Mouse (Mus musculus): ENCODE data around the gene Gm128. TPM values are rescaled to one million over a fixed set of nuclear protein-coding genes. Genes with fewer than 3 reads are reported as not detected.

Gene Gm128
- polyA plus RNA-seq, 1 experiment from 2014 or later = 0.95 TPM

DNA sequence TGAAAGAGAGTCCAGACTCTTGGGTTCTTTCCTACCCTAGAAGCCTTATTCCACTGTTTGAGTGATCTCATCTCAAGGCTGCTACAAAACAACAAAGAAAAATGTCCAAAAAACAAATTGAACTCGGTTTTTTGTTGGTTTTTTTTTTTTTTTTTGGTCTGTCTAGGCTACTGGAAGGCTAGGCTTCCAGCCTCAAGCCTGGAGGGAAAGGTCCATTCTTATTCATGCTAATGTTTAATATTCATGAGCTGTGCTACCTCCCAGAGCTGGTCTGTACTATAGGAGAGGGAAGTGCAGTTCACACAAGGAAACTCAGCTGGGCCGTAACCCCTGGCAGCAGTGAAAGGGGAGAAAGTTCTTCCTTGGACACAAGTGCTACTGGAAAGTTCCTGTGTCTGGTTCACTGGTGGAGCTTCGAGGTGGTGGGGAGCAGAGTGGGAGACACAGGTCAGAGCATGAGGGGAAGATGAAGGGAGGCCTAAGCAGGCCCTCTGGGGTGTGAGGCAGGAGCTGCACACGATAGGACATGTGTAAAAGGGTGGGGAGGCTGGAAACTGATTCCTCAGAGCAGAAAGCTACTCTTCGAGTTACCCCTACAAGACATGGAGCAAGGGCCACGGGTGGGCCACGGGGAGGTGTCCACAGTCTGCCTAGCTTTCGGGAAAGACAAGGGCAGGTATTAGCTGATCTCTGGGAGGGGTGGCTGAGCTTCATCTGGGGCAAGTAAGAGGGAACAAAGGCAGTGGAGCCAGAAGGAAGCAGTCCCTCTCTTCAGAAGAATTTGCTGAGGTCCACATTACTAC is 10.7 kb downstream of the Gm128 start:
- Histone ChIP-seq H3K4me1 (replicated peaks; ENCODE audit: control insufficient read depth, insufficient read depth, low read length) (peaks cover 32% of the 10 kb centered on the region), H3K4me2 (peak overlapping the region; percentile 98), H3K27ac (ENCODE audit: low read depth, low read length) (peak overlapping the region; percentile 98), H3K9me3 (ENCODE audit: control insufficient read depth, low read length) (no peaks in the 10 kb centered on the region), H3K27me3 (replicated peaks; ENCODE audit: control insufficient read depth, insufficient read depth, low read length) (no peaks in the 10 kb centered on the region), H3K9ac (ENCODE audit: low read depth, low read length) (peak overlapping the region; percentile 97), H3K4me3 (ENCODE audit: low read depth, low read length) (peak overlapping the region; percentile 87), H3K36me3 (ENCODE audit: control insufficient read depth, insufficient read depth, low read length) (peaks cover 36% of the 10 kb centered on the region)
- WGBS = 36% methylated on average over 8 of the region's 8 CpGs
- DNase-seq (ENCODE audit: low spot score) (no peak), ATAC-seq (replicated peaks; ENCODE audit: low FRiP score) (peak; percentile 35; the same call in 1 of the 2 replicates)

DNA sequence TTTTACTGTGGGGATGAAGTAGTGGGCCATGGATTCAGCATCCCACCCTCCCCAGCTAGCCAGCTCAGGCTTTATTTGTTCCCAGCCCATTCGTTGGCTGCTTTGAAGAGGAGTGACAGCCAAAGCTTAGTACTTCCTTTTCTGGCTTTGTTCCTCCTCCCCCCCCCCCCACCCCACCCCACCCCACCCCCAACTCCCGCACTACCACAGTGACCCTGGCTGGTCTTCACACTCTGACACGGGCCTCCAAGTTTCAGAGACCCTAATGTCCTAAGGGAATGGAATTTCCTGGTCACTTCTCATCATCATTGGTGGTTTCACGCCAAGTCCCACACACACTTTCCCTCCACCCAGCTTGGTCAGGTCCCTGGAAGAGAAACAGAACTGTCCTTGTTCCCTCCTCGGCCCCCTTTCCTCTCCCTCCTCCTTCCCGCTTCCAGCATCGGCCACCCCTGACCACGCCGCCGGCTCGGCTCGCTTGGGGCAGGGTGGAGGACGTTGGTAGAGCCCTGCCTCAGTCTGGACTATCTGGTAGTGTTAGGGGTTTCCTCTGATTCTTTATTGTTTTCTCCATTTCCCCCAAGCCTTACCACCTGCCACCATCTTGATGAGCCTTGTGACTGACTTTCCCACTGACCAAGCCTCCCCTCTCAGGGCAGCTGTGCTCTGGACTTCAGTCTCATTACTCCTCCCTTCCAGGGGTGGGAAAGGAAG is 11.5 kb downstream of the Gm128 start:
- peak; percentile 52 for DNase-seq (ENCODE audit: low spot score)
- 6% methylated on average over 13 of the region's 13 CpGs for WGBS

DNA sequence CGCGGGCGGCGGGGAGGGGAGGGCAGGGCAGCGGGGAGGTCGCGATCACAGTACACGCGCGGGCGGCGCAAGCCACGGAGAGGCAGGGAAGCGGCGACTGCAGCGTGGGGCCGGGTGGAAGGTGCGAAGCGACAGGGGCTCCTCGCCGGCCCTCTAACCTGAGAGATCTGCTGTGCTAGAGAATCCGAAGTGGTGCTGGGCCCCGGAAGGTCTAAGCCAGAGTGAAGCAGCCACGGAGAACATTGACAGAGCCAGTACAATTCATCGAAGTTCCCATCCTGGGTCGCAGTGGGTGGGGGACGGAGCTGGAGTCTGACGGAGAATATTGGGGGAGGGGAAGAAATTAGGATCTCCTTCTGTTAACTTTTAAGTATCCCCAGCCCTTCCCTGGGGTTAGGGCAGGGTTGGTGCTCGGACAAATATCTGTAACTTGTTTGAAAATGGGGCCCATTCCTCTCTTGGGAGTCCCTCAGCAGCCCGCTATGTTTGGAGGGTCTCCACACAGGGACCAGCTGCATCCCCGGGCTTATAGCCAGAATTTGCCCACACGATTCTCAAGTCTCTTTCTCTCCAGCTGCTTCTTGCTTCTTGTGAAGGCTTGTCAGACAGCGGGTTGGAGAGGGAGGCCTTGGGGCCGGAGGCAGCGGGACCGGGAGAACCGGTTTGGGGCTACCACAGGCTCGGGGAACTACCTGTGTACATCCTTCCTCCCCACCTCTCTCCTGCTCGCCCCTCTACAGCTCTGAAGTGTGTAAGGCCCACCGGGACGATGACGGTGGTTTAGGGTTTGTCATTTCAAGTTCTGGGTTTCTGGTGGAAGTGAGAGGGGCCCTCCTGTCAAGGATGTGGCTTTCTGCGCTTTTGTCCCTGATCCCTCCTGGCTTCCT is 12.3 kb downstream of the Gm128 start:
- peaks cover 31% of the 10 kb centered on the region for H3K36me3 ChIP-seq (ENCODE audit: control insufficient read depth, insufficient read depth, low read length)
- under 1% methylated on average over 43 of the region's 43 CpGs for WGBS
- H3K4me2 ChIP-seq = peak overlapping the region; percentile 98
- H3K27me3 ChIP-seq (replicated peaks; ENCODE audit: control insufficient read depth, insufficient read depth, low read length) = no peaks in the 10 kb centered on the region
- peaks cover 32% of the 10 kb centered on the region for H3K4me1 ChIP-seq (replicated peaks; ENCODE audit: control insufficient read depth, insufficient read depth, low read length)
- ATAC-seq (replicated peaks; ENCODE audit: low FRiP score) (peak; percentile 24; the same call in 1 of the 2 replicates), DNase-seq (ENCODE audit: low spot score) (peak; percentile 60)
- peak overlapping the region; percentile 97 for H3K9ac ChIP-seq (ENCODE audit: low read depth, low read length)
- H3K27ac ChIP-seq (ENCODE audit: low read depth, low read length) = peak overlapping the region; percentile 98
- peak overlapping the region; percentile 87 for H3K4me3 ChIP-seq (ENCODE audit: low read depth, low read length)
- no peaks in the 10 kb centered on the region for H3K9me3 ChIP-seq (ENCODE audit: control insufficient read depth, low read length)

More for the DNA sequence above, 11.5 kb downstream of the Gm128 start:
- Histone ChIP-seq H3K9ac (ENCODE audit: low read depth, low read length) (peak overlapping the region; percentile 97), H3K27me3 (replicated peaks; ENCODE audit: control insufficient read depth, insufficient read depth, low read length) (no peaks in the 10 kb centered on the region), H3K9me3 (ENCODE audit: control insufficient read depth, low read length) (no peaks in the 10 kb centered on the region), H3K27ac (ENCODE audit: low read depth, low read length) (peak overlapping the region; percentile 98), H3K4me3 (ENCODE audit: low read depth, low read length) (peak overlapping the region; percentile 87), H3K36me3 (ENCODE audit: control insufficient read depth, insufficient read depth, low read length) (peaks cover 35% of the 10 kb centered on the region), H3K4me1 (replicated peaks; ENCODE audit: control insufficient read depth, insufficient read depth, low read length) (peaks cover 32% of the 10 kb centered on the region), H3K4me2 (peak overlapping the region; percentile 98)
- ATAC-seq (replicated peaks; ENCODE audit: low FRiP score) = no peak; the same call in 1 of the 2 replicates

DNA sequence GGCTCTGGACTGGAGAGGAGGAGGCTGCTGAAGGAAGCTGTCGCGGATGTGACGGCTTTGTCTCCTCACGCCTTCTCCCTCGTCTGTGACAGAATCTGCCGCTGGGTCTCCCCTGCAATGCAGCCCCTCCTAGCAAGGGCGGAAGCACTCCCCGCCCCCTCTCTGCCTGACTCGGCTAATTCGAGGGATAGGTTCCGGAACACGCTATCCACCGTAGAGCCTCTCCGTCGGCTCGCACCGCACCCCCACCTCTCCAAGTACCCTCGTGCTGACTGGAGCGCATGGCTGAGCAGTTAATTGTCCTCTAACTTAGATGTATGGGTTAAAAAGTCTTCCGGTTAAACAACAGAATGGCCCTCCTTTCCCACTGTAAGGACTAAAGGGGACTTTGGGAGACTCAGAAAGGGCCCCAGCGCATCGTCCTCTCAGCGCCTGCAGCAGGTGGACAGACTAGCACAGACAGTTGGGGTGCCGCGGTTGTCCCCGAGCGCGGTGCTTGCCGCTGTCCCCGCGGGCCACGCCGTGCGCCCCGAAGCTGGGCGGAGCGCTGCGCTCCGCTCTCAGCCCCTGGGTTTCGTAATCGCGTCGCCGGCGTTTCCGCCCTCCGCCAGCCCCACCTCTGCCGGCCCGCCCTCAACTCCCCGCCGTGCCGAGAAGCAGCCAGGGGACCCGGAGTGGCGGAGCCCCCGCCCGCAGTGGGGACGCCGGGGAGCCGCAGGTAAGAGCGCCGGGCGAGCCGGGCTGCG is 13.1 kb downstream of the Gm128 start, which contains the start of gene Cdc42se1:
Gene Cdc42se1 (plus strand): TSS at position 585 of the 746 bp plus-strand sequence.
- Histone ChIP-seq H3K4me1 (replicated peaks; ENCODE audit: control insufficient read depth, insufficient read depth, low read length) (peaks cover 32% of the 10 kb centered on the region), H3K36me3 (ENCODE audit: control insufficient read depth, insufficient read depth, low read length) (peaks cover 25% of the 10 kb centered on the region)

DNA sequence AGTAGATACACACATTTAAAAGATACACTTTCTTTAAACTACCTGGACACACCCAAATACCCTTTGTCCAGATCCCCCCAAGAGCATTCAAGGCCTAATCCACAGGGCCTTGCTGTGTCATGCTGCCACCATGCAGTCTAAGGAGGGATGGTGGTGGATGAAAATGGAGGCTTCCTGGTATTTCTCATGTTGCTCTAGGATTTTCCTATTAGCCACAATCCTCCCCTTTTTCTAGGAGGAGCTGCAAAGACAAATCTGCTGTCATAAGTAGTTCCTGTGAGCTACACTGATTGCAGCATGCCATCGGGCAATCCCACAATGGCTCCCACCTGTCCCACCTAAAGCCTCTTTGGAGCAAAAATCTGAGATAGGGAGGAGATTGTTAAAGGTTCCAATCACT is 14.2 kb downstream of the Gm128 start:
- Histone ChIP-seq H3K9ac (ENCODE audit: low read depth, low read length) (peak overlapping the region; percentile 47; the same call in 1 of the 2 replicates), H3K4me2 (peak overlapping the region; percentile 98), H3K9me3 (ENCODE audit: control insufficient read depth, low read length) (no peaks in the 10 kb centered on the region), H3K4me3 (ENCODE audit: low read depth, low read length) (peak overlapping the region; percentile 87), H3K4me1 (replicated peaks; ENCODE audit: control insufficient read depth, insufficient read depth, low read length) (peaks cover 26% of the 10 kb centered on the region), H3K27ac (ENCODE audit: low read depth, low read length) (peak overlapping the region; percentile 8; the same call in 1 of the 2 replicates), H3K27me3 (replicated peaks; ENCODE audit: control insufficient read depth, insufficient read depth, low read length) (no peaks in the 10 kb centered on the region), H3K36me3 (ENCODE audit: control insufficient read depth, insufficient read depth, low read length) (peaks cover 16% of the 10 kb centered on the region)
- ATAC-seq (replicated peaks; ENCODE audit: low FRiP score) (no peak), DNase-seq (ENCODE audit: low spot score) (no peak)
- WGBS = 26% methylated on average over 1 of the region's 1 CpGs

More for the DNA sequence above, 13.1 kb downstream of the Gm128 start, which contains the start of gene Cdc42se1:
- DNase-seq (ENCODE audit: low spot score) (peak; percentile 85), ATAC-seq (replicated peaks; ENCODE audit: low FRiP score) (peak; percentile 85)
- no peaks in the 10 kb centered on the region for H3K27me3 ChIP-seq (replicated peaks; ENCODE audit: control insufficient read depth, insufficient read depth, low read length)
- H3K4me2 ChIP-seq = peak within 1 kb of the TSS; percentile 98
- peak within 1 kb of the TSS; percentile 97 for H3K9ac ChIP-seq (ENCODE audit: low read depth, low read length)
- peak within 1 kb of the TSS; percentile 98 for H3K27ac ChIP-seq (ENCODE audit: low read depth, low read length)
- H3K9me3 ChIP-seq (ENCODE audit: control insufficient read depth, low read length) = no peaks in the 10 kb centered on the region
- peak within 1 kb of the TSS; percentile 87 for H3K4me3 ChIP-seq (ENCODE audit: low read depth, low read length)
- under 1% methylated on average over 64 of the region's 64 CpGs for WGBS

DNA sequence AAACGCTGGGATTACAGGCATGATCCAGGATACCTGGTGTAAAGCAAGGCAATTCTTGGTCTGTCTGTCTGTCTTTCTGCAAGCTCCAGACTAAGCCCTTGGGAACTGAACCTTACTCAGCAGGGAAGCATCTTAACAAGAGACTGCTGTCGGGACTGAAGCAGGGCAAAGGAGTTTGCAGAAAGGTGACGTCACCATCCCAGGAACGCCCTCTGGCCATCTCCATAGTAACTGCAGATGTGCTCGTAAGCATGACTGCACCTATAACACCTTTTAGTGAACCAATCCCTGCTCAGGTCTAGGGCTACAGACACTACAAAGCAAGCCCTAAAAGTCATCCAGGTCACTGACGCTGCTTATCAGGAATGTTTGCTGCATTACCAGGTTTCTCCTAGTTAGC is 17.1 kb downstream of the Gm128 start:
- H3K9ac ChIP-seq (ENCODE audit: low read depth, low read length) = no peak overlapping the region
- no peak overlapping the region for H3K4me2 ChIP-seq
- 52% methylated on average over 6 of the region's 6 CpGs for WGBS
- H3K36me3 ChIP-seq (ENCODE audit: control insufficient read depth, insufficient read depth, low read length) = peaks cover 21% of the 10 kb centered on the region
- no peak overlapping the region for H3K4me3 ChIP-seq (ENCODE audit: low read depth, low read length)
- no peaks in the 10 kb centered on the region for H3K27me3 ChIP-seq (replicated peaks; ENCODE audit: control insufficient read depth, insufficient read depth, low read length)
- no peak overlapping the region for H3K27ac ChIP-seq (ENCODE audit: low read depth, low read length)
- H3K4me1 ChIP-seq (replicated peaks; ENCODE audit: control insufficient read depth, insufficient read depth, low read length) = 0 out of 2 replicates have a peak, but pooled peaks cover 2% of the 10 kb centered on the region
- DNase-seq (ENCODE audit: low spot score) (no peak), ATAC-seq (replicated peaks; ENCODE audit: low FRiP score) (no peak)
- H3K9me3 ChIP-seq (ENCODE audit: control insufficient read depth, low read length) = no peaks in the 10 kb centered on the region

DNA sequence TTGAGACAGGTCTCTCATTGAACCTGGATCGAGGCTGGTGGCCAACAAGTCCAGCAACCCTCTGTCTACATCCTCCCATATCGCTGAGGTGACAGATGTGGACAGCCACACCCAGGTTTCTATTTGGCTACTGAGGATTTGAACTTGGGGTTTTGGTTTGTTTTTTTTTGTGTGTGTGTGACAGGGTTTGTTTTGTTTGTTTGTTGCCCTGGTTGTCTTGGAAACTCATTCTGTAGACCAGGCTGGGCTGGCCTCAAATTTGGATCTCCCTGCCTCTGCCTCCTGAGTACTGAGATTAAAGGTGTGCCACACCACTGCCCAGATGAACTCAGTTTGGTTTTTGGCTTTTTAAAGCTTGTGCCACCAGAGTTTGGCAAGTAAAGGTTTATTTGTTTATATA is 18.4 kb downstream of the Gm128 start:
- Histone ChIP-seq H3K4me2 (no peak overlapping the region), H3K36me3 (ENCODE audit: control insufficient read depth, insufficient read depth, low read length) (peaks cover 21% of the 10 kb centered on the region), H3K27me3 (replicated peaks; ENCODE audit: control insufficient read depth, insufficient read depth, low read length) (no peaks in the 10 kb centered on the region), H3K4me1 (replicated peaks; ENCODE audit: control insufficient read depth, insufficient read depth, low read length) (0 out of 2 replicates have a peak, but pooled peaks cover 2% of the 10 kb centered on the region), H3K27ac (ENCODE audit: low read depth, low read length) (no peak overlapping the region), H3K4me3 (ENCODE audit: low read depth, low read length) (no peak overlapping the region), H3K9ac (ENCODE audit: low read depth, low read length) (no peak overlapping the region), H3K9me3 (ENCODE audit: control insufficient read depth, low read length) (no peaks in the 10 kb centered on the region)
- DNase-seq (ENCODE audit: low spot score) (no peak), ATAC-seq (replicated peaks; ENCODE audit: low FRiP score) (no peak)
- 98% methylated on average over 2 of the region's 2 CpGs for WGBS
